9 mouse cellular contexts compared by ENCODE assay signal in the genomic region with DNA sequence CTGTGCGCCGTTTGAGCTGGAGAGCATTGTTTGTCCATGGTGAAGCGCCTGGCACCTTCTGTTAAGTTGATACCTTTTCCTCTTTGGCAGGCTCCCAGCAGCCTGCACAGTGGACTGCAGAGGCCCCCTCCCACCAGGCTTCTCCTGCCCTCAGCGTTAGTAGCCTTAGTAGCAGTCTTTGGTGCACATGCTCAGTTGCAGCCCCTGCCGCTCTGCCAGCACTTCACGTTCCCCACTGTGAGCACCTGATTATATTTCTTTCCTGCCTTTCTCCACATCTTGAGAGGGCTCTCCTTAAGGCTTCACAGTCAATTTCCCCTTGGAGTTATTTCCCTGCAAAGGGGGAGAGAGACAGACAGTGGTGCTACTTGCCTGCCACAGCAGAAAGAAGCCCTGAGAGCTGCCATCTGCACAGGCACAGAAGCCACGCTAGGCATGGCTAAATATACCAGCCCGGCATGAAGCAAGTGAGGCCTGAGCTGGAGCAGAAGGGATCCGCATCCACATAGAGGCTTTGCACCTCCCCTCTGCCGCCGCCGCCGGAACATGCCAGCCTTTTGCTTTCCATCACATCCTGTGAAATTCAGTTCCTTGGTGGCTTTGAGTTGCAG.
A peak's percentile ranks its signal among the peaks of the same experiment; 100 is the strongest.
DNase-seq lines count a peak whose midpoint lies in the region; ATAC-seq and TF ChIP-seq lines count a peak whose summit lies in the region.
"Had no signal": no experiment of that assay in that cellular context is flagged by ENCODE, and none has a peak within 500 bp of the region (broad histone marks: within the 10 kb centered on the region; RNA-seq: fewer than 3 reads in every experiment).

No protein-coding gene starts in this region.

- DNase-seq in heart, postnatal 36 days: no peak
- DNase-seq in cerebellum, adult 2 months: peak; percentile 70 to 73
- peak; percentile 50 for DNase-seq in lung, postnatal 14 days
- DNase-seq in gastrocnemius, postnatal 14 days: no peak
- DNase-seq in spleen, postnatal 36 days (ENCODE audit: low spot score in 2 of 2): no peak
- no peak for DNase-seq in gastrocnemius, postnatal 25 days

- intact Hi-C loops in heart, postnatal 36 days (cut with DNase I): no loop called here
- intact Hi-C loops in gastrocnemius, postnatal 14 days (cut with DNase I; ENCODE audit: low total_unique reads): no loop called here

- H3K36me3 ChIP-seq in heart, embryonic 13.5 days: peaks cover 28% of the 10 kb centered on the region
- 0 out of 2 replicates have a peak, but pooled peaks cover 3% of the 10 kb centered on the region for H3K36me3 ChIP-seq in hindbrain, embryonic 16.5 days (ENCODE audit: control insufficient read depth, insufficient read depth, low read length)

- 0 out of 2 replicates have a peak, but pooled peaks have one; percentile 15 for TF ChIP-seq POLR2A in cerebellum, adult 2 months (IDR thresholded peaks at IDR 0.05; ENCODE audit: borderline replicate concordance, insufficient read depth, low read length)

- peaks cover 30% of the 10 kb centered on the region for H3K4me1 ChIP-seq in heart, embryonic 13.5 days
- peaks cover 14% of the 10 kb centered on the region; the same call in 1 of the 2 replicates for H3K4me1 ChIP-seq in cerebellum, adult 2 months (ENCODE audit: control insufficient read depth, insufficient read depth, low read length)
- H3K4me1 ChIP-seq in hindbrain, embryonic 16.5 days (ENCODE audit: control insufficient read depth, insufficient read depth, low read depth, low read length): 0 out of 2 replicates have a peak, but pooled peaks cover 2% of the 10 kb centered on the region
- H3K4me1 ChIP-seq: midbrain, embryonic 12.5 days had no signal

- WGBS in heart, embryonic 13.5 days: 61% methylated on average over 13 of the region's 13 CpGs
- 13% methylated on average over 13 of the region's 13 CpGs for WGBS in cerebellum, adult 2 months
- whole genome bisulfite sequencing in hindbrain, embryonic 16.5 days: 61% methylated on average over 13 of the region's 13 CpGs

- H3K9ac ChIP-seq in heart, embryonic 13.5 days: peak overlapping the region; percentile 45; the same call in 1 of the 2 replicates
- H3K9ac ChIP-seq in hindbrain, embryonic 16.5 days (ENCODE audit: low read depth, low read length): peak overlapping the region; percentile 13; the same call in 1 of the 2 replicates
- H3K9ac ChIP-seq: midbrain, embryonic 12.5 days had no signal

- TF ChIP-seq CTCF in cerebellum, adult 2 months (IDR thresholded peaks at IDR 0.05; ENCODE audit: borderline replicate concordance, insufficient read depth, low read depth, low read length): no peak

- peak overlapping the region; percentile 72 for H3K27ac ChIP-seq in heart, embryonic 13.5 days (replicated peaks)
- H3K27ac ChIP-seq in cerebellum, adult 2 months (ENCODE audit: insufficient read depth, low read length): peak overlapping the region; percentile 45
- H3K27ac ChIP-seq in hindbrain, embryonic 16.5 days (ENCODE audit: low read depth, low read length): peak overlapping the region; percentile 63; the same call in 1 of the 2 replicates
- H3K27ac ChIP-seq: midbrain, embryonic 12.5 days had no signal

- ATAC-seq in heart, embryonic 13.5 days (ENCODE audit: extremely low read depth, insufficient number of reproducible peaks, low FRiP score, low TSS enrichment): 0 out of 2 replicates have a peak, but pooled peaks have one; percentile 31
- peak; percentile 84 for ATAC-seq in hindbrain, embryonic 16.5 days

- H3K4me2 ChIP-seq in heart, embryonic 13.5 days: peak overlapping the region; percentile 16; the same call in 1 of the 2 replicates
- no peak overlapping the region for H3K4me2 ChIP-seq in hindbrain, embryonic 16.5 days (ENCODE audit: low read length)
- H3K4me2 ChIP-seq: midbrain, embryonic 12.5 days had no signal

- H3K9me3 ChIP-seq in heart, embryonic 13.5 days: no peaks in the 10 kb centered on the region
- H3K9me3 ChIP-seq in hindbrain, embryonic 16.5 days (ENCODE audit: control insufficient read depth, low read length): no peaks in the 10 kb centered on the region
- H3K9me3 ChIP-seq: midbrain, embryonic 12.5 days had no signal

- no peaks in the 10 kb centered on the region for H3K27me3 ChIP-seq in heart, embryonic 13.5 days (replicated peaks)
- no peaks in the 10 kb centered on the region for H3K27me3 ChIP-seq in cerebellum, adult 2 months (ENCODE audit: control insufficient read depth, insufficient read depth, low read length)
- no peaks in the 10 kb centered on the region for H3K27me3 ChIP-seq in hindbrain, embryonic 16.5 days (replicated peaks; ENCODE audit: control insufficient read depth, insufficient read depth, low read length)
- H3K27me3 ChIP-seq: midbrain, embryonic 12.5 days had no signal

- no peak overlapping the region for H3K4me3 ChIP-seq in heart, embryonic 13.5 days
- no peak overlapping the region for H3K4me3 ChIP-seq in cerebellum, adult 2 months (replicated peaks; ENCODE audit: insufficient read depth, low read depth, low read length)
- H3K4me3 ChIP-seq in hindbrain, embryonic 16.5 days (ENCODE audit: low read length): no peak overlapping the region
- H3K4me3 ChIP-seq: midbrain, embryonic 12.5 days had no signal

Comparison
In these comparisons a context has a peak if more than half of its experiments do, and no peak if none do; other contexts are left out.
1. DNase-seq: peak in cerebellum, adult 2 months (2 of 2) and lung, postnatal 14 days (single experiment); none in heart, postnatal 36 days (0 of 2), gastrocnemius, postnatal 14 days (single experiment), spleen, postnatal 36 days (0 of 2) and gastrocnemius, postnatal 25 days (single experiment).
2. Peak in every context shown above with its lines, with median percentiles within 50 percentile points of each other: H3K27ac ChIP-seq.